Mouse (Mus musculus) naive thymus-derived CD4-positive, alpha-beta T cell, adult 2 months (primary cell): ENCODE results near the gene Sall4.

Experiments used
- DNase-seq: peaks from one replicate; pipeline ENCODE4 v3.0.0-alpha.2; 2011; ENCODE audit warnings: low read depth

The Sall4 gene

GRCm38 (mm10) chr2:168767582-168767981 lies at the start of gene Sall4:
Sall4 (minus strand) TSS chr2:168767943.
- no peak for DNase-seq

- DNase-seq = no peak
Measured at GRCm38 (mm10) chr2:168813243-168813642, 45.5 kb upstream of the Sall4 start.

GRCm38 (mm10) chr2:168809895-168810294 lies 42.2 kb upstream of the Sall4 start:
- DNase-seq = no peak

- no peak for DNase-seq
Measured at GRCm38 (mm10) chr2:168807681-168808080, 39.9 kb upstream of the Sall4 start.

GRCm38 (mm10) chr2:168803849-168804248 lies 36.1 kb upstream of the Sall4 start:
- no peak for DNase-seq

- no peak for DNase-seq
Measured at GRCm38 (mm10) chr2:168799326-168799725, 31.6 kb upstream of the Sall4 start.

- DNase-seq = no peak
Measured at GRCm38 (mm10) chr2:168798921-168799320, 31.2 kb upstream of the Sall4 start.

GRCm38 (mm10) chr2:168791115-168791802 lies 23.5 kb upstream of the Sall4 start:
- DNase-seq = no peak

- no peak for DNase-seq
Measured at GRCm38 (mm10) chr2:168786174-168786573, 18.4 kb upstream of the Sall4 start.

GRCm38 (mm10) chr2:168780596-168780995 lies 12.9 kb upstream of the Sall4 start:
- no peak for DNase-seq

GRCm38 (mm10) chr2:168780024-168780423 lies 12.3 kb upstream of the Sall4 start:
- DNase-seq = no peak

GRCm38 (mm10) chr2:168777481-168777880 lies 9.7 kb upstream of the Sall4 start:
- no peak for DNase-seq

- DNase-seq = no peak
Measured at GRCm38 (mm10) chr2:168776238-168776637, 8.5 kb upstream of the Sall4 start.

GRCm38 (mm10) chr2:168769259-168769658 lies 1.5 kb upstream of the Sall4 start:
- DNase-seq = no peak

GRCm38 (mm10) chr2:168766538-168767361 lies 993 bp downstream of the Sall4 start:
- DNase-seq = no peak

GRCm38 (mm10) chr2:168765696-168766537 lies 1.8 kb downstream of the Sall4 start:
- no peak for DNase-seq

- DNase-seq = no peak
Measured at GRCm38 (mm10) chr2:168765065-168765681, 2.6 kb downstream of the Sall4 start.

GRCm38 (mm10) chr2:168764460-168764867 lies 3.3 kb downstream of the Sall4 start:
- DNase-seq = no peak

- DNase-seq = no peak
Measured at GRCm38 (mm10) chr2:168763785-168764184, 4.0 kb downstream of the Sall4 start.

GRCm38 (mm10) chr2:168762411-168762815 lies 5.3 kb downstream of the Sall4 start:
- DNase-seq = no peak

- DNase-seq = no peak
Measured at GRCm38 (mm10) chr2:168761954-168762353, 5.8 kb downstream of the Sall4 start.

GRCm38 (mm10) chr2:168761141-168761540 lies 6.6 kb downstream of the Sall4 start:
- no peak for DNase-seq
